Mouse (Mus musculus): ENCODE data around the gene Tctex1d2. TPM values are rescaled to one million over a fixed set of nuclear protein-coding genes. Genes with fewer than 3 reads are reported as not detected.

The Tctex1d2 gene
- polyA plus RNA-seq, 1 experiment from 2014 or later, result 30.1 TPM

Other genes starting within 250 kb of the Tctex1d2 start
- not detected in 2 replicates for gene Bex6, start 239.9 kb upstream of the Tctex1d2 start, polyA plus RNA-seq (2015; fragmentation: Nextera tagmentation; extraction: Ambion mirVana)
- 8.3 and 8.4 TPM in 2 replicates for gene Fbxo45, start 172.5 kb upstream of the Tctex1d2 start, polyA plus RNA-seq (2015; fragmentation: Nextera tagmentation; extraction: Ambion mirVana)
- 15.6 and 16.2 TPM in 2 replicates for gene Wdr53, start 172.5 kb upstream of the Tctex1d2 start, polyA plus RNA-seq (2015; fragmentation: Nextera tagmentation; extraction: Ambion mirVana)
- gene Smco1, start 148.2 kb upstream of the Tctex1d2 start, polyA plus RNA-seq (2015; fragmentation: Nextera tagmentation; extraction: Ambion mirVana), result 0.14 and 0.15 TPM in 2 replicates
- 26.9 and 29.7 TPM in 2 replicates for gene Rnf168, start 142.2 kb upstream of the Tctex1d2 start, polyA plus RNA-seq (2015; fragmentation: Nextera tagmentation; extraction: Ambion mirVana)
- 28.5 and 33.1 TPM in 2 replicates for gene Ubxn7, start 87.4 kb upstream of the Tctex1d2 start, polyA plus RNA-seq (2015; fragmentation: Nextera tagmentation; extraction: Ambion mirVana)
- gene Tm4sf19, start 19.2 kb upstream of the Tctex1d2 start, polyA plus RNA-seq (2015; fragmentation: Nextera tagmentation; extraction: Ambion mirVana), result not detected in 2 replicates
- 47.8 and 48.0 TPM in 2 replicates for gene Pcyt1a, start 11.2 kb downstream of the Tctex1d2 start, polyA plus RNA-seq (2015; fragmentation: Nextera tagmentation; extraction: Ambion mirVana)
- gene Slc51a, start 68.2 kb downstream of the Tctex1d2 start, polyA plus RNA-seq (2015; fragmentation: Nextera tagmentation; extraction: Ambion mirVana), result 0.27 and 0.39 TPM in 2 replicates
- gene Zdhhc19, start 76.6 kb downstream of the Tctex1d2 start, polyA plus RNA-seq (2015; fragmentation: Nextera tagmentation; extraction: Ambion mirVana), result not detected in 2 replicates
- 35.8 and 45.9 TPM in 2 replicates for gene Tfrc, start 189.2 kb downstream of the Tctex1d2 start, polyA plus RNA-seq (2015; fragmentation: Nextera tagmentation; extraction: Ambion mirVana)
- gene Tnk2, start 224.2 kb downstream of the Tctex1d2 start, polyA plus RNA-seq (2015; fragmentation: Nextera tagmentation; extraction: Ambion mirVana), result 15.6 and 17.7 TPM in 2 replicates